Mouse (Mus musculus): ENCODE measurements at regions not wholly inside any gene's neighbourhood (a gene's known extent, or its start where the extent isn't known, plus 50 kb on each side); places are given as distances from the start of the nearest gene placed in this dataset.

DNA sequence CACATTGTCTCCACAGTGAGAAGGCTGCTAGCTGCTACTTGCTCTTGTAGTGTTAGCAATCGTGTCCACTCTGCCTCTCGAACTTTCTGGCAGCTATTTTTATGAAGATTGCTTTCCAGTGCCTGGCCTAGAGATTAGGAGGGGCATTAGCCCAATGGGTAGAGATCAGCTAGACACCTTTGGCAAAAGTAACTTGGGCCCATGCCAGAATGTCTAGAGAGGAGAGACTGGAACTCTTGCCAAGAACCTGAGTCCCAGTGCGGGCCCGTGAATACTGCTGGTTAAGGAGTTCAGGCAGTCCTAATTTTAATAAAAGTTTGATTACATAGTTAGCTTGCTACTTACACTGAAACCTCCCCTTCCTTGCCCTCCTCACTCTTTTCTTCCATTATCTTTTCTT is 648.8 kb downstream of the Slc4a3 start:
- no peak for TF ChIP-seq JUND (conservative IDR thresholded peaks at IDR 0.05; ENCODE audit: low read depth, low read length)
- TF ChIP-seq POLR2A (IDR thresholded peaks at IDR 0.05; ENCODE audit: low read depth, low read length): no peak
- no peak for TF ChIP-seq CTCF (conservative IDR thresholded peaks at IDR 0.05 in 1 of 2, IDR thresholded peaks at IDR 0.05 in 1 of 2; ENCODE audit: low read depth in 2 of 2, low read length in 2 of 2)

All from CH12.LX (cell line).